Mouse (Mus musculus): ENCODE results near the gene Tbc1d30. TPM values are rescaled to one million over a fixed set of nuclear protein-coding genes. Genes with fewer than 3 reads are reported as not detected.
"Not testable (repeated sequence)": the region's sequence is repeated elsewhere in the genome, so short reads cannot be mapped to it uniquely, and the experiment has no call there.

Gene Tbc1d30
- total RNA-seq, 2 experiments from 2014 or later: 3.8 to 7.1 TPM

DNA sequence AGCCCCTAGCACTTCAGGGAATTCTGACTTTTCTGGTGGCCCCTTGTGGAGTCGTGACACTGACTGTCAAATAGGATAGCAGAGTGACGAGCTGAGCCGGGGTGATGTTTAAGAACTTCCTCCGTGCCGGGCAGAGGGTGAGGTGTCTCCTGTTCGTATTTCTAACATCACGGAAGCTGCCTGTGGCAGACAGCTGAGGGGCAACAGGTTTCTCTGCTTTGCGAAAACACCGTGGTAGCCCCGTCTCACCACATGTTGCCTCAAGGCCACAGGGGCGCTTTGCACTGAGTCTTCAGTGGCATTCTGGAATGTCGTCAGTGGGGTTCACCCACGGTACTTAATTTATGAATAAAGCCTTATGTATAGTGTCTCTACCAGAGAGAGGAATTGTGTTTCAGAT, 16.2 kb upstream of the Tbc1d30 start:
- no peak for DNase-seq (ENCODE audit: low spot score in 2 of 2)

DNA sequence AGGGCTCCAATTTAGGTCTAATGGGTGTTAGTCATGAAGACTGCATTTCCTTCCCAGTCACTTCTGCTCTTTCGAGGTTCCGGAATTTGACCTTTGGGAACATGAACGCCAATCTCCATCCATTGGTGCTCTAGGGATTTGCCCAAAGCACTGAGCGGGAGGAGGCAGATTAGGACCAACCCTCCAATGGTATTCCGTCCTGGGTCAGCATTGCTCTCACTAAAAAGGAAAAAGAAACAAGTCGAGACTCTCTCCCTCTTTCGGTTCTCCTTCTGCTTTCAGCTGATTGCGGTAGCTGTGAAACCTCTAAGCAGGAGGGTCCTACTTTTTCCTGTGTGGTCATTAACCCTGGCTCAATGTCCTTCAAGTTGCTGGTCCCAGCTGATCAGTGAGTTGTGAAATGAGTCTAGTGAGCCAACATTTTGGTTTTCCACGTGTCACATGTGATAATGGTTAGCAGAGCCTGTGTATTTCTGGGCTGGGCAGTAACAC, 14.7 kb upstream of the Tbc1d30 start:
- no peak for DNase-seq (ENCODE audit: low spot score in 2 of 2)

DNA sequence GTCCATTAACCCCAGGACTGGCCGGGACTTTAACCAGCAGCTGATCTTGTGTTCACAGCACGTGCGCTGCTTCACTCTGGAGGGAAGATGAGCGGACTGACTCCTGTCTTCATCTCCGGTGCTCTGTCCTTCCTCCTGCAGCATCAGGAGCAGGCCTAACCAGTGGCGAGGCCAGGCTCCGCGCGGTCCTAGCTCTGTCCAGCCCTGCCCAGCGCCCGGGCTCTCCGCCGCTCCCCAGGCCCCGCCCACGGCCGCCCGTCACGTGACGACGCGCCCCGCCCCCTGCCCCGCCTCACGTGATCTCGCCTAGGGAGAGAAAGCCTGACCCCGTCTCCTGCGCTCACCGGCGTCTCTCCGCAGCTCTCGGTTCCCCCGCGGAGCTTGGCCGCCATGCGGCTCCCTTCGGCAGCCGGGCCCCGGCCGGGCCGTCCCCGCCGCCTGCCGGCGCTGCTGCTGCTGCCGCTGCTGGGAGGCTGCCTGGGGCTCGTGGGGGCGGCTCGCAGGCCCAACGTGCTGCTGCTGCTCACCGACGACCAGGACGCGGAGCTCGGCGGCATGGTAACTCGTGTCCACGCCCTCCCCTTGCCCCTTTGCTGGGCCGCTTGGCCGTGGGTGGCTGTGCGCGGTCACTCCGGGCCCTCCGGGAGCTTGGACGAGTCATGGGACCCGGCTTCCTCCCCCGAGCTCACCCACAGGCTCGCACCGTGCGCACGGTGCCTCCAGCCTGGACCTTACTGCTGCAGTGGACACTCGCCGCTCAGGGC, 13.9 kb upstream of the Tbc1d30 start, which contains the start of gene Gns:
TSS of gene Gns (plus strand) at position 290 of the 764 bp plus-strand sequence.
- peak; percentile 86 to 92 for DNase-seq (ENCODE audit: low spot score in 2 of 2)

DNA sequence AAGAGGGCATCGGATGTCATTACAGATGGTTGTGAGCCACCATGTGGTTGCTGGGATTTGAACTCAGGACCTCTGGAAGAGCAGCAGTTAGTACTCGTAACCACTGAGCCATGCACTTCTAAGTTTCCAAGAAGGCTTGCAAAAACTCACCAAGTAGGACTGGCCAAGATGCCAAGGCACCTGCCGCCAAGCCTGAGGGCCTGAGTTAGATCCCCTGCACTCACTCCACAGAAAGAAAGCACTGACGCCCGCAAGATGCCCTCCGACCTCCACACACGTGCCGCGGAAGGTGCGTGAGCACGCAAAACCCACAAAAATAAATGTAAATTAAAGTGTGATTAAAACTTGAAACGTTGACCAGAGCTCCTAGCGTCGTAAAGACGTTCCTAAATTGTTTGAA, 13.2 kb upstream of the Tbc1d30 start:
- DNase-seq (ENCODE audit: low spot score in 2 of 2): no peak

DNA sequence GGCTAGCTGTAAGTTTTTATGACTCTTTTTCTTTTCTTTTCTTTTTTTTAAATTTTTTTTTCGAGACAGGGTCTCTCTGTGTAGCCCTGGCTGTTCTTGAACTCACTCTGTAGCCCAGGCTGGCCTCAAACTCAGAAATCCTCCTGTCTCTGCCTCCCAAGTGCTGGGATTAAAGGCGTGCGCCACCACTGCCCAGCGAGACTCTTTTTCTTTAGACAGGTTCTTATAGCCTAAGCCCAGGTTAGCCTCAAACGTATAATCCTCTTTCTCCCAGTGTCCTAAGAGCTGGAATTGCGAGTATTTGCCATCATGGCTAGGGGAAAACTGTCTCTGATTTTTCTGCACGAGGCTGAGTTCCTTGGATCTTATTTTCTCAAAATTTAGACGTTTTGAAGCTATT, 12.1 kb upstream of the Tbc1d30 start:
- DNase-seq (ENCODE audit: low spot score in 2 of 2): no peak

DNA sequence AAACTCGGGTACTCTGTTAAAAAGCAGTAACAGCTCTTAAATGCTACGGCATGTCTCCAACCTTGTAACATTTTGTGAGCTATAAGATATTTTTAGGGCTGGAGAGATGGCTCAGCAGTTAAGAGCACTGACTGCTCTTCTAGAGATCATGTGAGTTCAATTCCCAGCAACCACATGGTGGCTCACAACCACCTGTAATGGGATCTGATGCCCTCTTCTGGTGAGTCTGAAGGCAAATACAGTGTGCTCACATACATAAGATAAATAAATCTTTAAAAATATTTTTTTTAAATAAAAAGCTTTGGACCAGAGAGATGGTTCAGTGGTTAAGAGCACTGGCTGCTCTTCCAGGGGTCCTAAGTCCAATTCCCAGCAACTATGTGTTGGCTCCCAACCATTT, 9.3 kb upstream of the Tbc1d30 start:
- no peak for DNase-seq (ENCODE audit: low spot score in 2 of 2)

DNA sequence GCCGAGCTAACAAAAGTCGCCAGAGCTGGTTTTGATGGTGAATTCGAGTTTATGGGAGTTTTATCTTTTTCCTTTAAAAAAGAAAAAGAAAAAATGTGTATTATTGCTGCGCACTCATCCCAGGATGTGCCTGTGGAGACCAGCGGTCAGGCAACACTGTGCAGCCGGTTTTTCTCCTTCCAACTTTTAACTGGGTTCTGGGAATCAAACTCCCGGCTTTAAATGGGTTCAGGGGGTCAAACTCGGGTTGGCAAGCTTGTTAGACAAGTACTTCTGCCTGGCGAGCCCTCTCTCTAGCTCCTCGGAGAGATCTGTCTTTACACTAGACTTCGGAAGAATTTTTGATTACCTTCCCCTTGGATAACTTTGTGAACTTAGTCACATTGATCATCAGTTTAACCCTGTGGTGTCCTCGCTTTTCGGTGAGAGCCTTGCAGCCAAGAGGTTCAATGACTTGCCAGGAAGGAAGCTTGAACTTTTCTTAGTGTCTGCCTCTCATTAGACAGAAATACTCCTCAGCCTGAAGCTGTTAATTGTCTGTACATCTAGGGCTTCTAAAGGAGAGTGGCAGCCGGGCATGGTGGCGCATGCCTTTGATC, 713 bp upstream of the Tbc1d30 start:
- no peak for DNase-seq (ENCODE audit: low spot score in 2 of 2)

DNA sequence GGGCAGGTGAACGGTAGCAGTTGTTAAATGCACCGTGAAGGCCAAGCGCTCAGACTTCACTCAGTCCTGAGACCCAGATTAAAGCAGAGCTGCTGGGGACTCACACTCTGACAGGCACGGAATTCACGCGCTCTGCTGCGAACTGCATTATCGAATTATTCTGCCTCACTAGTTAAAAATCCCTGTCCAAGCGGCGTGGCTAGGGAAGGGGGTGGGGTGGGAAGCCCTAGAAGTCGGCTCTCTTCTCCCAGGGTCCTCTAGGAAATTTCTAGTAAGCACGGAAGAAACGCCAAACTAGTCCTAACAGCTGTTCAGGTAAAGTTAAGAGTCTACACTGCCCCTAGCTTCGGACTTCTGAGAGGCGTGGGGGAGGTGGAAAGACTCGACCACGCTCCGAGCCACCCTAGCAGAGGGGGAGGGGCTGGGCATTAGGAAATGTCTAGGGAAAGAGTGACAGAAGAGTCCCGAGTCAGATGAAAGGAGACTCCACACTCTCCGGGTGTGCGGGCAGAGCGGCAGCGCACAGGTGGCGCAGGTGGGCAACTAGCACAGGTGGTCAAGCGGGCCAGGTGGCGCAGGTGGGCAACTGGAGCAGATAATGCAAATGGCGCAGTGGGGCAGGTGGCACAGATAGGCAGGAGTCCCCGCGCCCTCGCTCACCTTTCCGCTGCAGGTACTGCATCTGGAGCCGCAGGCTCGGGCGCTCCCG, 567 bp downstream of the Tbc1d30 start:
- DNase-seq (ENCODE audit: low spot score in 2 of 2): no peak

DNA sequence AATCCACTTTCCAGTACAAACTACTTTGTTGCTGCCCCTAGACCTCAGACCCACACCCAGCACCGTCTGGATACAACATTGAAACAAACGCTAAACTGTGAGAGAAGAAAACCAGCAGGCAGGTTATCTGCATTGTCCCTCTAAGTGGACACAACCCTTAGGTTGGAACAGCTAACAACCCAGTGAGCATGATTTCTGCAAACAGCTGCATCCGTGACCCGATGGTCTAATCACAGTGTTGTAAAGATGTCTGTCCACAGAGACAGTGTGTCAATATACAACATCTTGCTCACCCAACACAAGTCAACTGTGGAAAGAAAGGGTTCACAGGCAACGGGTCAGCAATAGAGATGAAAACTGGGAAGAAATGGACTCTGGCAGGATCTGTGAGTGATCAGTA, 1.8 kb downstream of the Tbc1d30 start:
- DNase-seq (ENCODE audit: low spot score in 2 of 2): no peak

DNA sequence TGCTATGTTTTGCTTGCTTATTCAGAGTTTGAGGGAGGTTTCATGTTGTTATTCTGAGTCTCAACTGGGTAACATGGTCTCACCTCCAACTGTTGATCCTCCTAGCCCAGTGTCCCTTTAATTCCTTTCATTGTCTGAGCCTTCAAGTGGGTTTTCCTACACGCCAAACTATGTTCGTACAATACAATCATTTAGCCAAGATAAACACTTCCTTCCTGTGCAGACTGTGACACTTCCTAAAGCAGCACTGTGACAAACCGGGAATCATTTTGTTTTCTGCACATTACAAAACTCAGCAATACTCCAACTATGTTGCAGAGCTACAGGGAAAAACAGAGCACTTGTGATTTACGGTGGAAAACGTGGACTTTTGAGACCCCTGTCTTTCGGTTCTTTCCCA, 7.2 kb downstream of the Tbc1d30 start:
- DNase-seq (ENCODE audit: low spot score in 2 of 2): no peak

DNA sequence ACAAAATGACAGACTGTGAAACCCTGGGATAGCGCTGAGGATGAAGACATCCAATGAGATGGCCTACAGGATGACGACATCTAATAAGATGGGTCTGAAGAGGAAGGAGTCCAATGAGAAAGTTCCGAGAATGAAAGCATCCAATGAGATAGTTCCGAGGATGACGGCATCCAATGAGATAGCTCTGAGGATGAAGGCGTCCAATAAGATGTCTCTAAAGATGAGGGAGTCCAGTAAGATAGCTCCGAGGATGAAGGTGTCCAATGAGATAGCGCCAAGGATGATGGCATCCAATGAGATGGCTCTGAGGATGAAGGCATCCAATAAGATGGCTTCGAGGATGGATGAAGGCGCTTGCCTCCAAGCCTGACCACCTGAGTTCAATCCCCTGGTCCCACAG, 8.8 kb downstream of the Tbc1d30 start:
- no peak for DNase-seq (ENCODE audit: low spot score in 2 of 2)

DNA sequence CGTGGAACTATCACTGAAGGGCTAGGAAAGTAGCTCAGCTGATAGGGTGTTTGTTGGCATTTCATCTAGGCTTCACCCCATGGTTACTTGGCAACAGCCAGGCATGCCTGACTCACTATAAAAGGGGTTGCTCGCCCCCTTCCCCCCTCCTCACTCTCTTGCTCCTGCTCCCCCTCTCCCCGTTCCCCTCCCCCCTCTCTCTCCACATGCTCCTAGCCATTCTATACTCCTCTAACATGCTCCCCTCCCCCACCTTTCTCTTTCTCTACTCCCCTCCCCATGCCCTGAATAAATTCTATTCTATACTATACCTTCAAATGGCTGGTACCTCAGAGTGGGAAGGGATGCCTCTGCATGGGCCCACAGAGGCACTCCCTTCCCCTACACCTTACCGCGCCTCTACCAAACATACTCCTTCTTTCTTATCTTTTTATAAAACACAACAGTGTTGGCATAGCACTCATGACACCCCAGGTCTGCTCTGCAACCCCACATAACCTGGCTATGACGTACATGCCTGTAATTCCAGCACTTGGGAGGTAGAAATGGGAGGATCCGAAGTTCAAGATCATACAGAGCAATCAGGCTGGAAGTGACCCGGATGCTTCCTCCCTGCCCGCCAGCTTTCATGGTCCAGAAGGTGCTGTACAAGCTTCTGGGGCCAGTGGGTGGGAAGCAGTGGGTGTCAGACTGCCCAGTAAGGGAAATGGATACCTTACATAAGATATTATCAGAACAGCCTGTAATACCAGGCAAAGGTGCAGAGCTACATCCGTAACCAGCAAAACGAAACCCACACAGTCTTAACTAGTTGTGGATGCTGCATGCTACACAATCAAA, 10.1 kb downstream of the Tbc1d30 start:
- no peak for DNase-seq (ENCODE audit: low spot score in 2 of 2)

DNA sequence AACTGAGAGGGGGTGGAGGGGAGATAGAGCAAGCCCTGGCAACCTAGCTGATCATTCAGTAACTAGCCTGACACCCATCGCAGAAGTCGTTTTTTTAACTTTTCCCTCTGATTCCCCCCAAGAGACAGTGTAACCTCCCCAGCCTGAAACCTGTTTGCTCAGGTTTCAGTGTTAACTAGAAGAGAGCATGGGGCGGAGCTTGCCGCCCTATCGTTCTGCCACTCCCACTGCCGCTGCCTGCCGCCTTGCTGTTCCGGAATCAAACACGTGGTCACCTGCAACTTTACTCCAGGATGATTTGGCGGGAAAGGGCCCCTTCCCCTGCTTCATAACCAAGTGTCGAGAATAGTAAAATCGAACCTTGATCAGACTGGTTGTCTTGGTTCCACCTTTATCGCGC, 14.5 kb downstream of the Tbc1d30 start:
- DNase-seq (ENCODE audit: low spot score in 2 of 2): not testable (repeated sequence)

DNA sequence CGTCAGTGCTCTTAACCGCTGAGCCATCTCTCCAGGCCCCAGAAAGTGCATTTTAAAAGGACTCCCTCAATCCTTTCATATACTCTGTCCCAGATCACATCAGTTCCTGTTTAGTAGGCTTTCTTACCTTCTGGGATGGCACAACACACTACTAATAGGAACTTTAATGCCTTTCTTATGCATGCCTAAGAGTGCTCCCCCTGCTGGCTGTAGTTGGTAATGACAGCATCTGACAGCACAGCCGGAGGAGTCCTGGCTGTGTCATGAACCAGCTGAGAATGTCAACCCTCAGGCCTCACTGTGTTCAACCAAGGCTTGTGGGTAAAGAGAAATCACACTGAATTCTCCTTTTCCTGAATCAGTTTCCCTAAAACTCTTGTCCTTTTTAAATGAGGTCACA, 16.5 kb downstream of the Tbc1d30 start:
- DNase-seq (ENCODE audit: low spot score in 2 of 2): peak in 1 of 2 experiments; percentile 35

DNA sequence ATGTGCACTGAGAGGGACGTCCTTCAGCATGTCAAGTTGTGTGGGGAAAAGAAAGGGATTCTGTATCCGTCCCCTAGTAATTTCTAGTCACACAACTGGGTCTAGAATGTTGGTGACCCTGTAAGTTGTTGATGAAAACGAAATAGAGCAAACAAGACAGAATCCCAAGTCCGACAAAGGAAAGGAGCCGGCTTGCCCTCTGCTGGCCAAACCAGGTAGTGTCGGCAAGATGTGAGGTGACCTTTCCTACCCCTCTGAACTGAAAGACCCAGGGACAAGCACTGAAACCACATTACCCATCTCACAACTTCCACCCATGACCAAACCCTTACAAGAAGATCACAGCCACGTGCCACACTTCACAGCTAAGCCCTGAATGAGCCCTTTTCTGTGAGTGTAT, 20.1 kb downstream of the Tbc1d30 start:
- peak; percentile 33 to 41 for DNase-seq (ENCODE audit: low spot score in 2 of 2)

DNA sequence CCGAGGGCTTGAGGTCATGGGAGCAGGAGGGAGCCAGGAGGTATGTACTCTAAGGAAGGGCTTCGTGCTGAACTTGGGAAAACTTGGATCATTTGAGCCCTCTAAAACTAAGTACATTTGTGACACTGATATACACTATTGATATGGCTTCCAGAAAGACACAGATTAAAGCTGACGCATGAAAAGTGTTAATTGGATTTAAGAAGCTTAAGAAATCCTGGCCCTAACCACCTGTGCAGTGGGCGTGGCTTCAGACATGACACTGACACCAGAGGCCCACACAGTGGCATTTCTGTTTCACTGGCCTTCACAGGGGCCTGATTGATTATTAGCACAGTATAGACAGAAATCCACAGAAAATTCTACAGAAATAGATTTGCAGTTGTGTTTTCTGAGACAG, 21.5 kb downstream of the Tbc1d30 start:
- no peak for DNase-seq (ENCODE audit: low spot score in 2 of 2)

DNA sequence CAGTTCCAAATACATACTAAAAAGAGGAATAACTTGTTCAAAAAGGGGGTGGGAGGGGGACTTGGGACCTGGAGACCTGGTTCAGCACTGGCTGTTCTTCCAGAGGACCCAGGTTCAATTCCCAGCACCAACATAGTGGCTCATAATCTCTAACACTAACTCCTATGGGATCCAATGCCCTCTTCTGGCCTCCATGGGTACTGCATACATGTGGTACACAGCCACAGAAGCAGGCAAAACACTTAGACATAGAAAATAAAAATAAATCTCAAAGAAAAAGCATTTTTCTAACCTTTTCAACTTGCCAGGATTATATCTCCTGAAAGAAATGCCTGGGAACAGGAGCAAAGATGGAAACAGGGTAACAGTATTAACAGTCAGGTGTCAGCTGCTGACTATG, 24.9 kb downstream of the Tbc1d30 start:
- DNase-seq (ENCODE audit: low spot score in 2 of 2): no peak

DNA sequence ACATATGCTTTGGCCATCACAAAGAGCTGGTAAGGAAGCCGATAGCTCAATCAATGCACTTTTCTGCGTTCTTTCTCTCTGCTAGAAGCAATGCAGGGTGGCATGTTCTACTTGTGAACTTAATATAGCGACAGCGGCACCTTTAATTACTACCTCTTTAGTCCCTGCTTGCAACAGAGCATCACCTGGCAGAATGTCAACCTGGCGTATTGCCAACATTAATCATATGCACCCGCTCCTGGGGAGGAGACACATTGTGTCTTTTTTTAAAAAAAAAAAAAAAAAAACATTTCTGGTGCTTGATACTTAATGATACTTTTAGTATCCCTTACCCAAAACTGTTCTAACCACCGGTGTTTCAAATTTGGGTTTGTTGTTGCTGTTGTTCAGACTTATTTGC, 27.6 kb downstream of the Tbc1d30 start:
- no peak for DNase-seq (ENCODE audit: low spot score in 2 of 2)

DNA sequence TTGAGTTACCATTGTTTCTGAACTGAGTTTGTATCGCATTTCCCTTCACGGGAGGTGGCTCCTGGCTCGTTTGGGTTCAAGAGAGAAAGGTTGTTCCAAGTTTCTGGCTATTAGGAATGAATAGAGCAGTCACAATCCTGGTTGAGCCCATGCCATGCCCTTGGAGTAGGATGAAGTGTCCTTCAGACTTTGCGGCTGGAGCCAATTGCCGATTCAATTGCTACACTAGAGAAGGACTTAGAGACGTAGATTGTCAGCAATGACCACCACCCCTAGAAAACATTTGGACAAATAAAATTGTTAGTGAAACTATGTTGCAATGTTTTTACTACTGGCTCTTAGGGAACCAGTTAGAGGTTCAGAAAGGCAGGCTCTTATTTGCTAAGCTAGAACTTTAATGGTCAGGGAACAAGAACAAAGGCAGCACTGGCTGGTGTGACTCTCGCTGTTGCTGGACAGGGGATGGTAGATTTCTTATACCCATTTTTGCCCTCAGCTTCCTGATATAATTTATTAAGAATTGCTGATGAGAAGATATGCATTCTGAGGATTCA, 32.6 kb downstream of the Tbc1d30 start:
- DNase-seq (ENCODE audit: low spot score in 2 of 2): no peak

DNA sequence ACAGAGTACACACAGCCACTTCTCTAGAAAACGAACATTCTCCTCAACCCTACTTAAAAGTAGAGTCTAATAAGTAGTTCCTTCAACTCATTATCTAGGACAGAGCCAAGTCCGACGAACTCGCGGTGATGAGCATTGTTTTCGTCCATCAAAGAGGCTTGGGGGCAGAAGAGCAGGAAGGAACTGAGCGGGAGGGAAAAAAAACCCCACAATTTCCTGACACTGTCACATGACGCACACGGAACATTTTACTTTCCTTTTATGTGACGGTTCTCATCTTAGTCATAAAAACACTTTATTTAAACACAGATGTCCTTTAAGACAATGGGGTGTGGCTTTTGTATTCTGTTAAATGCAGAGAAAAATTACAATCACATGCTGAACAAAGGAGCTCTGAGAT, 34.7 kb downstream of the Tbc1d30 start:
- DNase-seq (ENCODE audit: low spot score in 2 of 2): no peak
